Mouse (Mus musculus) olfactory bulb, adult 2 months (tissue): ENCODE data around the gene Myh3.

Experiments
- CTCF ChIP-seq: fragments of 200-500 bp; IDR thresholded peaks from 2 replicates; pipeline ENCODE4 v1.5.1; 2012; ENCODE audit warnings: low read depth, mild to moderate bottlenecking, low read length, moderate library complexity; ENCODE audit not compliant: insufficient read depth
- POLR2A ChIP-seq: fragments of 200-500 bp; IDR thresholded peaks from 2 replicates; pipeline ENCODE4 v1.6.1; 2012; ENCODE audit warnings: mild to moderate bottlenecking, low read depth, low read length, moderate library complexity; ENCODE audit not compliant: insufficient read depth

GRCm38 (mm10) chr11:67151159-67151558, 73.1 kb downstream of the Myh3 start:
- TF ChIP-seq CTCF (no peak), POLR2A (no peak)
